Mouse (Mus musculus) midbrain, embryonic 11.5 days (tissue): ENCODE data around the gene Gm42715. TPM values are rescaled to one million over a fixed set of nuclear protein-coding genes. Genes with fewer than 3 reads are reported as not detected.
"Not testable (repeated sequence)": the region's sequence is repeated elsewhere in the genome, so short reads cannot be mapped to it uniquely, and the experiment has no call there.

ENCODE experiments used
- ATAC-seq: fragments of 200-750 bp; cut with Nextera tagmentation; 2 replicates; pipeline ENCODE4 v1.8.0; 2017; ENCODE audit warnings: moderate TSS enrichment, moderate library complexity; ENCODE audit not compliant: low FRiP score
- DNase-seq: peaks from one replicate; pipeline ENCODE4 v3.0.0; 2015; ENCODE audit warnings: low spot score; ENCODE audit errors: missing footprints
- H3K27ac ChIP-seq: fragments of 300-500 bp; sonication (generic); 2 replicates; pipeline ENCODE4 v1.5.1; 2014; ENCODE audit warnings: low read depth, low read length
- H3K27me3 ChIP-seq: fragments of 300-500 bp; sonication (generic); 2 replicates; pipeline ENCODE4 v1.6.1; 2014; ENCODE audit warnings: mild to moderate bottlenecking, low read length, moderate library complexity, mixed read lengths; ENCODE audit not compliant: control insufficient read depth, insufficient read depth
- H3K36me3 ChIP-seq: fragments of 300-500 bp; sonication (generic); 2 replicates; pipeline ENCODE4 v1.6.1; 2014; ENCODE audit warnings: mild to moderate bottlenecking, low read length, moderate library complexity, mixed read lengths; ENCODE audit not compliant: control insufficient read depth, insufficient read depth
- H3K4me1 ChIP-seq: fragments of 300-500 bp; sonication (generic); 2 replicates; pipeline ENCODE4 v1.6.1; 2014; ENCODE audit warnings: low read length; ENCODE audit not compliant: control insufficient read depth, insufficient read depth
- H3K4me2 ChIP-seq: fragments of 300-500 bp; sonication (generic); 2 replicates; pipeline ENCODE4 v1.6.1; 2014; ENCODE audit warnings: mild to moderate bottlenecking, moderate library complexity
- H3K4me3 ChIP-seq: fragments of 300-500 bp; sonication (generic); 2 replicates; pipeline ENCODE4 v1.5.1; 2014; ENCODE audit warnings: low read depth, low read length
- H3K9ac ChIP-seq: fragments of 300-500 bp; sonication (generic); 2 replicates; pipeline ENCODE4 v1.6.1; 2014; ENCODE audit warnings: low read length
- H3K9me3 ChIP-seq: fragments of 300-500 bp; sonication (generic); 2 replicates; pipeline ENCODE4 v1.6.1; 2016; ENCODE audit warnings: low read length; ENCODE audit not compliant: control insufficient read depth
- WGBS: fragments of 180-500 bp; shearing (Covaris S2); extraction: QIAGEN DNeasy Blood & Tissue Kit; methylation state at CpG from one replicate; pipeline ENCODE4 v1.1.7; 2014; 5-methylcytosine and 5-hydroxymethylcytosine counted together
- polyA plus RNA-seq: library from polyadenylated mRNA; unstranded; fragments of >200 nt; fragmentation: Nextera tagmentation; extraction: Ambion mirVana; gene quantifications from 2 replicates; pipeline ENCODE4 v1.2.1, GENCODE M21; 2014

Gene Gm42715
- polyA plus RNA-seq, 1 experiment from 2014 or later = 19.2 TPM

GRCm38 (mm10) chr7:127476336-127476735 is 43.0 kb upstream of the Gm42715 start:
- H3K4me1 ChIP-seq = peaks cover 23% of the 10 kb centered on the region
- H3K4me3 ChIP-seq = no peak overlapping the region
- WGBS = 97% methylated on average over 11 of the region's 11 CpGs
- H3K4me2 ChIP-seq = no peak overlapping the region
- no peaks in the 10 kb centered on the region for H3K27me3 ChIP-seq
- no peak overlapping the region for H3K9ac ChIP-seq
- no peak for ATAC-seq
- no peaks in the 10 kb centered on the region for H3K9me3 ChIP-seq
- peaks cover 24% of the 10 kb centered on the region for H3K36me3 ChIP-seq
- DNase-seq = no peak
- no peak overlapping the region for H3K27ac ChIP-seq

- Histone ChIP-seq H3K36me3 (peaks cover 24% of the 10 kb centered on the region), H3K27me3 (no peaks in the 10 kb centered on the region), H3K27ac (no peak overlapping the region), H3K4me3 (peak overlapping the region; percentile 68; the same call in 1 of the 2 replicates), H3K9ac (peak overlapping the region; percentile 80; the same call in 1 of the 2 replicates), H3K4me2 (peak overlapping the region; percentile 99), H3K4me1 (peaks cover 23% of the 10 kb centered on the region), H3K9me3 (no peaks in the 10 kb centered on the region)
- WGBS = 83% methylated on average over 4 of the region's 4 CpGs
- no peak for DNase-seq
- ATAC-seq = no peak
These were observed 42.5 kb upstream of the Gm42715 start for GRCm38 (mm10) chr7:127476855-127477254.

GRCm38 (mm10) chr7:127477687-127478634 is 41.4 kb upstream of the Gm42715 start:
- peak overlapping the region; percentile 91 for H3K27ac ChIP-seq
- H3K9ac ChIP-seq = peak overlapping the region; percentile 80
- peaks cover 15% of the 10 kb centered on the region for H3K4me1 ChIP-seq
- H3K36me3 ChIP-seq = peaks cover 28% of the 10 kb centered on the region
- H3K27me3 ChIP-seq = no peaks in the 10 kb centered on the region
- no peaks in the 10 kb centered on the region for H3K9me3 ChIP-seq
- DNase-seq (peak; percentile 100), ATAC-seq (peak; percentile 92)
- H3K4me3 ChIP-seq = peak overlapping the region; percentile 68
- H3K4me2 ChIP-seq = peak overlapping the region; percentile 99
- WGBS = under 1% methylated on average over 50 of the region's 50 CpGs

- peak within 1 kb of the TSS; percentile 68 for H3K4me3 ChIP-seq
- WGBS = 0% methylated on average over 52 of the region's 62 CpGs
- H3K27ac ChIP-seq = peak within 1 kb of the TSS; percentile 91
- H3K4me2 ChIP-seq = peak within 1 kb of the TSS; percentile 99
- no peaks in the 10 kb centered on the region for H3K27me3 ChIP-seq
- peaks cover 15% of the 10 kb centered on the region for H3K4me1 ChIP-seq
- ATAC-seq (peak; percentile 86), DNase-seq (no peak)
- H3K36me3 ChIP-seq = peaks cover 28% of the 10 kb centered on the region
- H3K9me3 ChIP-seq = no peaks in the 10 kb centered on the region
- peak within 1 kb of the TSS; percentile 80 for H3K9ac ChIP-seq
These were observed 40.6 kb upstream of the Gm42715 start, which contains the start of gene Fbrs for GRCm38 (mm10) chr7:127478635-127479317. TSS of gene Fbrs (plus strand) at chr7:127479199.

- DNase-seq (peak; percentile 89), ATAC-seq (no peak; the same call in 1 of the 2 replicates)
- peaks cover 25% of the 10 kb centered on the region for H3K36me3 ChIP-seq
- whole genome bisulfite sequencing = 5% methylated on average over 48 of the region's 48 CpGs
- peak overlapping the region; percentile 80 for H3K9ac ChIP-seq
- H3K9me3 ChIP-seq = no peaks in the 10 kb centered on the region
- H3K27ac ChIP-seq = peak overlapping the region; percentile 91
- no peaks in the 10 kb centered on the region for H3K27me3 ChIP-seq
- H3K4me3 ChIP-seq = peak overlapping the region; percentile 68
- H3K4me1 ChIP-seq = peaks cover 15% of the 10 kb centered on the region
- peak overlapping the region; percentile 99 for H3K4me2 ChIP-seq
These were observed 39.8 kb upstream of the Gm42715 start for GRCm38 (mm10) chr7:127479318-127480225.

GRCm38 (mm10) chr7:127480321-127480720 is 39.1 kb upstream of the Gm42715 start:
- Histone ChIP-seq H3K4me1 (peaks cover 15% of the 10 kb centered on the region), H3K36me3 (peaks cover 28% of the 10 kb centered on the region), H3K9ac (peak overlapping the region; percentile 80), H3K4me2 (peak overlapping the region; percentile 99), H3K4me3 (peak overlapping the region; percentile 68), H3K27ac (no peak overlapping the region), H3K9me3 (no peaks in the 10 kb centered on the region), H3K27me3 (no peaks in the 10 kb centered on the region)
- DNase-seq (peak; percentile 83), ATAC-seq (no peak)
- WGBS = 70% methylated on average over 2 of the region's 2 CpGs

GRCm38 (mm10) chr7:127485416-127485815 is 34.0 kb upstream of the Gm42715 start:
- H3K9me3 ChIP-seq = no peaks in the 10 kb centered on the region
- no peak overlapping the region for H3K27ac ChIP-seq
- H3K9ac ChIP-seq = no peak overlapping the region
- H3K4me1 ChIP-seq = peaks cover 5% of the 10 kb centered on the region; the same call in 1 of the 2 replicates
- DNase-seq = peak; percentile 35
- H3K4me2 ChIP-seq = no peak overlapping the region
- no peak for ATAC-seq
- peaks cover 40% of the 10 kb centered on the region for H3K36me3 ChIP-seq
- H3K27me3 ChIP-seq = no peaks in the 10 kb centered on the region
- no peak overlapping the region for H3K4me3 ChIP-seq
- 84% methylated on average over 5 of the region's 5 CpGs for WGBS

GRCm38 (mm10) chr7:127488364-127488763 is 31.0 kb upstream of the Gm42715 start:
- H3K27ac ChIP-seq, DNase-seq, H3K27me3 ChIP-seq, H3K4me2 ChIP-seq, H3K4me3 ChIP-seq, ATAC-seq, H3K9me3 ChIP-seq, H3K9ac ChIP-seq, H3K4me1 ChIP-seq: not testable (repeated sequence)
- 97% methylated on average over 4 of the region's 5 CpGs for WGBS
- peaks cover 30% of the 10 kb centered on the region for H3K36me3 ChIP-seq
